Mouse (Mus musculus) heart, adult 2 months (tissue): Measurements from ENCODE around the gene Krt33b.

Source experiments
- CTCF ChIP-seq: fragments of 200-600 bp; IDR thresholded peaks from 2 replicates; pipeline ENCODE4 v1.8.1; 2022; ENCODE audit warnings: antibody characterized with exemption, mild to moderate bottlenecking, moderate library complexity
- POLR2A ChIP-seq: fragments of 200-500 bp; IDR thresholded peaks from 2 replicates; pipeline ENCODE4 v1.6.1; 2011; ENCODE audit warnings: mild to moderate bottlenecking, low read depth, low read length, control low read depth; ENCODE audit not compliant: insufficient read depth

GRCm38 (mm10) chr11:99994384-99994661, 35.3 kb downstream of the Krt33b start:
- TF ChIP-seq CTCF (no peak), POLR2A (no peak)
